Mouse (Mus musculus): ENCODE data around the gene Nkiras2.
A peak's percentile ranks its signal among the peaks of the same experiment; 100 is the strongest.
"Not testable (repeated sequence)": the region's sequence is repeated elsewhere in the genome, so short reads cannot be mapped to it uniquely, and the experiment has no call there.

Nkiras2 gene

DNA sequence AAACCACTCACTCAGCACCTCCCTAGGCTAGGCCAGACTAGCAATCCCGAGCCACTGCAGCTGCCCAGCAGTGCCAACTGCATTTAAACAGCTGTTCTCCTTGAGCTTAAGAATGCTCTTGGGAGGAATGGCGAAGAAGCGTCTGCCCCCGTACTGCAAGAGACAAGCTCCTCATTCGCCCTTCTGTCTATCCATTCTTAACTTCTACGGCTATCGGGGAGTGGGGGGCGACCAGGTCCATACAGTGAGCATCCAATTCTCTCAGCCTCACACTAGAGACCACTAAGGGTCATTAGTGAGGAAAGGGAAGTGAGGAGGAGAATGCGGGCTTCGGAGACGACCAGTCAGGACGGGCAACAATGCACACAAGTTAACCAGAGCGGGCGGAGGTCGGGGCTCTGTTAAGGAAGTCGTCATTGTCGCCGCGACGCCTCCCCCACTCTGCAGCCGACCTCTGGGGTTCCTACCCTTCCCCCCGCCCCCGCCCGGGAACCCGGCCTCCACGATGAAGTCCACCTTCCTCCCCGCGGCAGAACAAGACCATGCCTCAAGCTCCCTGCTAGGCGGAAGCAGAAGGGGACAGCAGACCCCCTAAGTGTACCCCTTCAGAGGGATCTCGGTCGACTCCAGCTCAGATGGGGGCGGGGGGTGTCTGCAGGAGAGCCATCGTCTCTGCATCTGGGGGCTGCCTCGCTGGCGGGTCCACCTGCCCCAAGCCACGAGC is at the start of gene Nkiras2:
Gene Nkiras2, plus strand, starts transcription at position 484 of the 724 bp plus-strand sequence.
- no peak for DNase-seq (ENCODE audit: low read depth, low spot score)

DNA sequence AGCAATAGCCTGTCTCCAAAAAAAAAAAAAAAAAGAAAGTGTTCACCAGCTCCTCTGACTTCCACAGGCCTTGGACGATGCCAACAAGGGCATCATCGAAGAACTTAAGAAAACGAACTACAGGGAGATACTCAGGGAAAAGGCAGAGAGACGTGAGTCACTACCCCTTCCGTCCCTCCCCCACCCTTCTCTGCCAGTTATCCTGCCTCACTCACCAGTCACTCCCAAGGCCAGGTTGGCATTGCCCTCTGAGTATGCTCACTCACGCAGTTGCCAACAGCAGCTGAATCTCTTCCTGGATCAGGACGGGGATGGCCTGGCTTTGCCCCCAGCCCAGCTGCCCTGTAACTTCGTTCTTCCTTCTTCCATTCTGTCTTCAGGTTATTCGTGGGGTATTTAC is 49.3 kb upstream of the Nkiras2 start:
- no peak for DNase-seq (ENCODE audit: low read depth, low spot score)

DNA sequence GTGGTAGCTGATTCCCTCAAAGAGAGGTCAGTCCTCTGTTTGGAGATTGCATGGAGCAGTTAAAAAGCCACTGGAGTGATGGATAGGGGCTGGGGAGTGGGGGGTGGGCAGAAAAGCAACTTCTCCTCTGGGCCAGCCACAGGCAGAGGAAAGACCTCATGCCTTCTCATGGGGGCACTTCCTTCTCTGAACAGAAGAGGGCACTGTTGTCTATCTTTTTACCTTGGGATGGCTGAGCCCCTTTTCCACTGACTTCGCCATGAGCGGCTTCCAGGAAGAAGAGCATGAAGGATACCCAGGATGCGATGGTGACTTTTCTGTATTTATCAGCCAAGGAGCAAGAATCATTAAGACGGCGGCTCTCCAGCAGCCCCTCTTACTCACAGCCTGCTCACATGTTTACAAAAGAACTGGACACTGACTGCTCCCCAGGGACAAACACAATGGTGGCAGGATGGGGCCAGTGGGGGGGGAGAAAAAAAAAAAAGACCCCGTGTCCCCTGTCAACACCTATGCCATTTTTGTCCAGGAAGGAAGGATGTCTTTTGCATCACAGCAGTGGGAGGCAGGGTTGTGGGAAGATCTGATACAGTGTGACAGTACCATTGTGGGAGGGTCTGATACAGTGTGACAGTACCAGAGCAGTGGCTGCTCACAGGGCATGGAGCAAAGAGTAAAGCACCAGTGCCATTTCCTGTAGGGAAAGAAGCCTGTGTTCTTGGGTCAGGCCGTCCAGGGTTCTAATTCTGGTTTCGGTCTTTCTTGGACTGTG is 48.4 kb upstream of the Nkiras2 start:
- peak; percentile 54 for DNase-seq (ENCODE audit: low read depth, low spot score)

DNA sequence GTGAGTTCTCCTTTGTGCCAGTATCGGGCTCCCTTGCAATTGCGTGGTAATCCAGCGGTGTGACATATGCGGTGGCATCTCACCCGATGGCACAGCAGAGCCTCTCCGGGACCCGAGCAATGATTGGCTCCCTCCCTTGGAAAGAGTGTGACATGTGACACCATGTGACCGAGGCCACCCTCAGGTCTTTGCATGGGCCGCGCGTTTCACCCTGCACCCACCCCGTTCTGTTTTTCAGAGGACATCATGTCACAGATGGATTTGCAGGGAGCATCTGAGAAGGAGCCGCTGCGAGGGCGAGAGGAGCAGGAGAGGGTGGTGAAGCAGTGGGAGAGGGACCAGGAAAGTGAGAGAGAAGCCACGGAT is 47.9 kb upstream of the Nkiras2 start:
- DNase-seq (ENCODE audit: low read depth, low spot score) = no peak

DNA sequence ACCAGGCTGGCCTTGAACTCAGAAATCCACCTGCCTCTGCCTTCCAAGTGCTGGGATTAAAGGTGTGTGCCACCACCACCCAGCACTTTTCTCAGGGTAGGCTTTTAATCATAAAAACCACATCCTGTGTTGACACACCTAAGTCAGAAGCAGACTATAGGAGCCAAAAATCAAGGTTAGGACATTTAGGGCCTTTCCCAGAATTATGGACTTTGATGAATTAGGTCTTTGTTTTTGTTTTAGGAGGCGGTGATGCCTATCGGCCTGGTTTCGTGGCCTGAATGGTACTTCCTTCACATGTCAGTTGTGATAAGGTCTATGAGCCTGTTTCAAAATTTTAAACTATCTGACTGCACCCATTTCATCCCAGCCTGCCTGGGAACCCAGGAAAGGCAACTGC is 44.9 kb upstream of the Nkiras2 start:
- DNase-seq (ENCODE audit: low read depth, low spot score) = no peak

DNA sequence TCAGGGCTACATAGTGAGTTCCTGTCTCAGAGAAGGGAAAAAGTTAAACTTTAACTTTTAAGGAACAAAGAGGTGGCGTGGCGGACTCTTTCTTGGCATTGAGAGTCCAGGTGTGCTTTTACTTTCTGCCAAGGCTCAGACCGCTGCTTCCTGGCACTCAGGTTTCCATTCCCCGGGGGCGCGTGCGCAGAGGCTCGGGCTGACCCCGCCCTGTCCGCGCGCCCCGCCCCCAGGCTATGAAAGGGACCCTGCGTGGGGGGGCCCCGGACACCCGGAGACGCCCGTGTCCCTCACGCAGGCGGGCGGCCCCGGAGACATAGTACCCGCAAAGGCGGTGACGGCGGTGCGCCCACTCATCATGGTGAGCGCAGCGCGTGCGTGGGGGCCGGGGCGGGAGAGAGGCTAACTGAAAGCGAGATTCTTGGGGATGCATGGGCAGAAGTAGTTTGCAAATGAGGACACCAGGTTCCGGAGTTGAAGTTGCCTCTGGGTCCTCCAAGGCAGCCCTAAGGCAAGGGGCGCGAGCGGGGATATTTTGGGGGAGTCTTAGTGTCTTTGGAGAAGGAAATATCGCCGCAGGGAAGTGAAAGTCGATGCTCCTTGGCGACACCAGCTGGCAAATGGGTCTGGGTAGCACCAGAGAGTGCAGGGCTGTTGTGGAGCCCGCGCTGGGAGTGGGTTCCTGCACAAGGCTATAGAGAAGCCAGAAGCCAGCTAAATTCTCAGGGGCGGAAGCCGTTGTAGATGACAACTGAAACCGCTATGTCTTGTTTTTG is 44.1 kb upstream of the Nkiras2 start, which contains the start of gene Cnp:
Gene Cnp, plus strand, starts transcription at position 197 of the 776 bp plus-strand sequence.
- DNase-seq (ENCODE audit: low read depth, low spot score) = no peak

DNA sequence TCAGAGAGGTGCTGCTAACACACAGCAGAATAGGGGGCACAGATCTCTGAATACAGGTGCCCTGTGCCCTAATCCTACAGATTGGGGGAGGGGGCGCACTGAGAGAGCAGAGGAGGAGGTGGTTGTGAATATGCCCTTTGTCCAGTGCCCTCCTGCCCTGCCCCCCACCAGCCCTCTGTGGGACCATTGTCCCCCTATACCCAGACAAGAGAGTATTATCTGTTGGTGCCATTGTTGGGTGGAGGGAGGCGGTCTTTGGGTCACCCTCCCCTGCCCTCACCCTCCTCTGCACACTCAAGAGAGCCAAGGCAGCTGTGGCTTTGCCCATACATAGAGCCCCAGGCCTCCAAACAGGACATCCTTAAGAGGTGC is 43.6 kb upstream of the Nkiras2 start:
- no peak for DNase-seq (ENCODE audit: low read depth, low spot score)

DNA sequence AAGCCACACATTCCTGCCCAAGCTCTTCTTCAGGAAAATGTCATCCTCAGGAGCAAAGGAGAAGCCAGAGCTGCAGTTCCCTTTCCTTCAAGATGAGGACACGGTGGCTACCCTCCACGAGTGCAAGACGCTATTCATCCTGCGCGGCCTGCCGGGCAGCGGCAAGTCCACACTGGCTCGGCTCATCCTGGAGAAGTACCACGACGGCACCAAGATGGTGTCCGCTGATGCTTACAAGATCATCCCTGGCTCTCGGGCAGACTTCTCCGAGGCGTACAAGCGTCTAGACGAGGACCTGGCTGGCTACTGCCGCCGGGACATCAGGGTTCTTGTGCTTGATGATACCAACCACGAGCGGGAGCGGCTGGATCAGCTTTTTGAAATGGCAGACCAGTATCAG is 42.8 kb upstream of the Nkiras2 start:
- DNase-seq (ENCODE audit: low read depth, low spot score) = no peak

DNA sequence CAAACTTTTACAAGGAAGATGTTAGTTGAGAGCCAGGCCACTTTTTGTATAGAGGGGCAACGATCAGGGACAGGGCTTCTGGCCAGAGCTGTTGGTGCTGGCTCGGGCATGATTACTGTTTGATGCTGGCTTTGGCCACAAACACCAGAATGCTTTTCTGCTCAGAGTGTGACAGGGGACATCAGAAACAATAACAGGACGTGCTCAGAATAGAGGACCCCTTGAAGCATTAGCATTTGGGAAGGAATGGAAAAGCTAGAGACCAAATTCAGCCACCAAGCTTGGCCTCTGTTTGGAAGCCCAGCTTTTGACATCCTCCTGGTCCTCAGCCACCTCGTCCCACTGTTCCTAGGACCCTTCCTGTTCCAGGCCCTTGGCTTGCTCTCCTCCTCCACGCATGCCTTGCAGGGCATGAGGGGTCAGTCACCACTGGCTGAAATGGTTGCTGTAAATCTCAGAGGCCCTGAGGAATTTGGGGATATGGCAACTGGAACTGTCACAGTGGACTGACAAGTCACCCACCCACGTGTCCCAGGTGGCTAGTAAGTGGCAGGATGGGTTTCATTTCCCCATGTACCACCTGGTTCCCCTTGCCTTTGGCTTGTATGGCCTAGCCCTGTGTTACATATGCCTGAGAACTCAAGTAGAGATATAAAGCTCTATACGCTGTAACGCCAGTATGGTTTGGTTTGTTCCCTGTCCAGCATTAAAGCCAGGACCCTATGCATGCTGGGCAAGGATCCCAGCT is 41.0 kb upstream of the Nkiras2 start:
- no peak for DNase-seq (ENCODE audit: low read depth, low spot score)

DNA sequence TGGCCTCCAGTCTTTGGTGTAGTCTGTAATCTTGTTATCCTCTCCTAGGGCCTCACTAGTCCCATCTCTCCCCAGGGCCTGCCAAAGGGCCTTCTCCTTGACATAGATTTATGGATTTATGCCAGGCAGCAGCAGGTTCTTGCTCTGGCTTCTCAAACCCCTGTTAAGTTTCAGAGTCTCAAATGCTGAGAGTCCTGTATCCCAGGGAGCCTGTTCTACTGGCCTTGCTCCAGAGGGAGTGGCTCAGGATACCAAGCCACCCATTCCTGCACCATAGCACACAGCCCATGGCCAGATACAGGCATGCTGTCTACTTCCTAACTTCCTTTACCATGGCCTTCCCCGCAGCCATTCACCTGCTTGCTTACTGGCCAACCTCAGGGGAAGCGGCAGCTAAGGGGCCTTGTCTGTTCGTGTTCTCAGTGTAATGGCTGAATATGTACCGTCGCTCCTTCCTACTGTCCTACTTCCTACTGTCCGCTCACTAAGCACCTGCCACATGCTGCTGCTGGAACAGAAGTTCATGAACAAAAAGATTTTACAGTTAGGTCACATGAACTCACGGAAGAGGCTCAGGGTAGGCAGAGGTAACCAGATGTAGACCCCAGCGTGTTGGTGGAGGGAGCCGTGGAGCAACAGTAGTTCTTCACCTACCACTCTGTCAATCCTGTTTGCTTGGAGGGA is 39.8 kb upstream of the Nkiras2 start:
- no peak for DNase-seq (ENCODE audit: low read depth, low spot score)

DNA sequence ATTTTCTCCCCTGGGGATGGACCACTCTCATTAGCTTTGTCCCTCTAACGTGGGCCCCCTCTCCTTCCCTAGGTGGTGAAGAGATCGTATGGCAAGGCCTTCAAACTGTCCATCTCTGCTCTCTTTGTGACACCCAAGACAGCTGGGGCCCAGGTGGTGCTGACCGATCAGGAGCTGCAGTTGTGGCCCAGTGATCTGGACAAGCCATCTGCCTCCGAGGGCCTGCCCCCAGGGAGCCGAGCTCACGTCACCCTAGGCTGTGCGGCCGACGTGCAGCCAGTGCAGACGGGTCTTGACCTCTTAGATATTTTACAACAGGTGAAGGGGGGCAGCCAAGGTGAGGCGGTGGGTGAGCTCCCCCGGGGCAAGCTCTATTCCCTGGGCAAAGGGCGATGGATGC is 38.8 kb upstream of the Nkiras2 start:
- no peak for DNase-seq (ENCODE audit: low read depth, low spot score)

DNA sequence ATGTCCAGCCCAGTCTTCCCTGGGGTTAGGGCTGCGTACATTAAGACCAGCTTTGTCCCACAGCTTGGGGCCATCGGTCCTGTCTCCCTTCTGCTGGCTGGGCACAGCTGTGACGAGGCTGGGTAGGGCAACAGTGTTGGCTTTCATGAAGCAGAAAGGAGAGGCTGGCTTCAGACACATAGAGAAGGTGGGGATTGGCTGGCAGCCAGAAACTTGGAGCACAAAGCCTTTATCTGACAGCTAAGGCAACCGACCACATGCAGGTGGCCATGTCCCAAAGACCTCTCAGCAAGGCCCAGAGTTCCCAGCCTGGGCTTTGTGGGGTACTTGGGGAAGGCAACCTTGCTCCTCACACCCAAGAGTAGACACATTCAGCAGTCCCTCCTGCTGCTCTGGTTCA is 37.3 kb upstream of the Nkiras2 start:
- DNase-seq (ENCODE audit: low read depth, low spot score) = no peak

DNA sequence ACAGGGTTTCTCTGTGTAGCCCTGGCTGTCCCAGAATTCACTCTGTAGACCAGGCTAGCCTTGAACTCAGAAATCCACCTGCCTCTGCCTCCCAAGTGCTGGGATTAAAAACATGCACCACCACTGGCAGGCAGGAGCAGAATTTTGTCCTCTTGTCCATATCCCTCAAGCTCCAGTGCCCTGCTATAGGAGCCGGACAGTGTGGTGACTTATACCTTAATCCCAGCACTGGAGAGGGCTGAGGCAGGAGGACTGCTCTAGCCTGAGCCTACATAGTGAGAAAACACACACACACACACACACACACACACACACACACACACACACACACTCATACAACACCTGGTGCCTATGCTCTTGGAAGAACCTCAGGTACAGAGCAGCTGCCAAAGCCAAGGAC is 36.6 kb upstream of the Nkiras2 start:
- not testable (repeated sequence) for DNase-seq (ENCODE audit: low read depth, low spot score)

DNA sequence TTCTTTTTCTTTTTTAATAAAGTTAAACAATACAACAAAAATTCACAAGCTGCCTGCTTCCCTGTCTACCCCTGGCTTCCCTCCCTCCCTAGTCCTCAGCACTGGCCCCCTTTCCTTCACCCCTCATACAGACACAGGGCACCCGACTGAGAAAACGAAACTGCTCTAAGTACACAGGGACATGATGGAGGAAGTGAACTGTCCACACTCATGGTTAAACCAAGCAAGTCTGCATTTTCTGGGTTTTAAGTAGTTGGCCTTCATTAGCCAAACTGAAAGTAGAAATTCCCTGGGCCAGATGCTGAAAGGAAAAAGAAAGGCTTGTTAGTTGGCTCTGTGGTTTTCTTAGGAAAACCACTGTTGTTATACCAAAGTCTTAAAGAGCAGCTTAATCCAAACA is 36.2 kb upstream of the Nkiras2 start:
- DNase-seq (ENCODE audit: low read depth, low spot score) = no peak

DNA sequence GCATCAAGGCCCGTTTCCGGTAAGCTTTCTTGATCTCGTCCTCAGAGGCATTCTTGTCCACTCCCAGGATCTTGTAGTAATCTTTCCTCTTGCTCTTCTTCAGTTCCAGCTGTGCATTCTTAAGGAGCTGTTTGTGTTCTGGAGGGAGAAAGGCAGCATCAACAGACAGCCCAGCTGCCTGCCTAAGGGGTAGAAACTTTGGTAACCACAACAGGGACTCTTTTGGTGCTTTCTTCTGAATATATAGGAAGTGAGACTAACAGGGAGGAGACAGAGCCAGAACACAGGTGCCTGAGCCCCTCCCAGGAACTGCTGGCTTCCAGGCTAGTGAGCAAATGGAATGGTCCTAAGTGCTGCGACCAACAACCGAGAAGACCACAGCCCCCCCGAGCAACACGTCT is 34.5 kb upstream of the Nkiras2 start:
- DNase-seq (ENCODE audit: low read depth, low spot score) = no peak

DNA sequence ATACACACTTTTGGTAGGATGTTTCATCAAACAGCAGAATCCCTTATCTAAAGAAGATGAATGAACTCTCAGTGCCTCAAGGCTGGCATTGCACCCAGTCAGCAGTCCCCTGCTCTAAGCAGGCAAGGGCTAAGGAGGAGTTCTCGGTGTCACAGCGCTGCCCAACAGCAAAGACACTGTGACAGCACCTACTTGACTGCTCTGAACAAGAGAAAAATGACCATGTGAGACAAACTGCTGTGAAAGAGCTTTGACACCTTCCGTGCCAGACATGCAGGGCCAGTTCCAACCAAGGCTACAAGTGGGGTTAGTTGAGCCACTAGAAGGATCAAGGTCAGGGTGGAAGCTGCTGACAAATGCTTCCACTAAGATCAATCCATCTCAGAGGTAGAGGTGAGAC is 33.9 kb upstream of the Nkiras2 start:
- DNase-seq (ENCODE audit: low read depth, low spot score) = no peak

DNA sequence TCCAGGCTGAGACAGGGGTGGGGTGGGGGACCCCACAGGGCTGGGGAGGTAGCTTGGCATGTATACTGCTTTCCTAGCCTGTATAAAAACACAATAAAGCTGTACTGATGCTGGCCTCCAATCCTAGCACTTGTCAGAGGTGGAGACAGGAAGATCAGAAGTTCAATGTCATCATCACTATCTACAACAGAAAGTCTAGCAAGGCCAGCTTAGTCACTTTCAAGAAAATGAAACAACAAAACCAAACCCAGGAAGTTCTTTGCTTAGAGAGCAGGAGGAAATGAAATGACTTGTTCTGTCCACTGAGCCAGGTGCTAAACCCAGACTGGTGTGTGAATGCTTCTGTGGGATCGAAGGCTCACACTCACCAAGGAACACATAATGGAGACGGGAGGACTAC is 30.6 kb upstream of the Nkiras2 start:
- DNase-seq (ENCODE audit: low read depth, low spot score) = no peak

DNA sequence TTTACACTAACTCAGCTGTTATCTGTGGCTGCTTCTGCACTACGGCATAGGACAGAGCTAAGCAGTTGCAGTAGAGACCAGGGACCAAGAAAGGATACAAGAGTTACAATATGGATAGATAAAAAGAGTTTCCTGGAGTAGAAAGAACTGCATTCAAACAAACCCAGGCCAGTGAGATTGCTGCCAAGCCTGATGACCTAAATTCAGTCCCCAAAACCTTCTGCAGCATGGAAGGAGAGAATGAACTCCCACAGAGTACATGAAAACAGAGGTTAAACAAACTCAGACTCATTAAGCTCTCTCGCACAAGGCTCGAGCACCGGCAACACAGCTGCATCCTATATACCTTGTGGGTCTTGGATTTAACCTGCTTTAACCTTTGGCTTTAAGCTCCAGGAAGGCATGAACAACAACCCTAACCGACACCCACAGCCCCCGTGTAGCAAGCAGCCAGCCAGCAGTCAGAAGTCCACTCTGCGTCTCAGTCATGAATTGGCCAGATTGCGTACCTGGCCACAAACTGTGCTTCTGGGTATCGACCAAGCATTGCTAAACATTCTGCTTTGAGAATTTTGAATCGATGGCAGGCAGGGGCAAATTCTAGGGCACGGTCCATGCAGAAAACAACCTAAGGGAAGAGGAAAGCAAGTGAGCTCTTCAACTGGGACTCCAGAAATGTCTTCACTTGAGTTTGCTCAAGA is 26.5 kb upstream of the Nkiras2 start:
- no peak for DNase-seq (ENCODE audit: low read depth, low spot score)

DNA sequence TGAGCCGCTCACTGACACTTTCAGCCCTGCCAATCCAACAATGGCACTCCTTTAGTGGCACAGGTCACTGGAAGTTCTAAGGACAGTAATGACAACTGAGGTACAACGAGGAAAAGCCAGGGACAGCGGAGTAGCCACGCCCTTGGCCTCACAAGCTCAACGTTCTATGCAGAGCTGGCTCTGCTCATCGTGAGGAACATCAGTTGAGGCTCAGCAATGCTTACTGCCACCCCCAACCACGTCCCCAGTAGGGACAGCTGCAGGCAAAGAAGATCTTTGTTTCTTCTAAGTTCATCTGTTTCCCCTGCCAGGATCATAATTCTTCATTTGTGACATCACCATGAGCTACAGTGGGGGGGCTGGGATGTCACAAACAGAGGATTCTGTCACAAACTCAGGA is 24.4 kb upstream of the Nkiras2 start:
- DNase-seq (ENCODE audit: low read depth, low spot score) = no peak

DNA sequence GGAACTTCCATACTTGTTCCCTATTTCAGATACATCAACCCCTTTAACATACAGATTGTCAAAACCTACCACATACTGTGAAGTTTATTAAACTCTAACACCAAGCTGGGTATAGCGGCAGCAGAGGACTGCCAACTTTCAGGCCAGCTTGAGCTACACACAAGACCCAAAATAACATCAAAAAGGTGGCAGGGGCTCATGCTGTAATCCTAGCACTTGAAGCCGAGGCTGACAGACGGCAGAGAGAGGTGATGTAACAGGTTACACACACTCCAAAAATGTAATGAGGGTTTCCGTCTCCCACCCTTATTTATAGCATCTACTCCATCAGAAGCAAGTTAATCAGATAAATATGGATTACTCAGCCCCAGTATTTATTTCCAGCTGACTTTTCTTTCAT is 23.5 kb upstream of the Nkiras2 start:
- DNase-seq (ENCODE audit: low read depth, low spot score) = no peak

DNA sequence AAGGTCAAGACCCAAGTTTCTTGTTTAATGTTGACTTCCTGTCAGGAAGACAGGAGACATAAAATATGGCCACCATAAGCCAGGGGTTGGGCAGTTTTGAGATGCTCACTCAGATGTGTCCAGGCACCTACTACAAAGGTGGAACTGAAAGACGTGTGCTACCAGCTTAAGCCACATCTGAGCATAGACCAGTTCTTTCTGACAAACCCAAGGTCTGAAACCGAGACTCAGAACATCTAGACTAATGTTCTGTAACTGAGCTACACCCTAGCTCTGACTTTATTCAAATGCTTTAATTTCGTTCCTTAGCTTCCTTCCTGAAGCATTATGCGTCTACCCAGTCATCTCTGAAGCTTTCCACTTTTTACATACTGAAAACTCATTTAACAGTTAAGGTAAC is 21.0 kb upstream of the Nkiras2 start:
- no peak for DNase-seq (ENCODE audit: low read depth, low spot score)

All from retina, adult 2 months (tissue).